Mouse (Mus musculus): ENCODE measurements around the gene Ptpn18. TPM values are rescaled to one million over a fixed set of nuclear protein-coding genes. Genes with fewer than 3 reads are reported as not detected.
A peak's percentile ranks its signal among the peaks of the same experiment; 100 is the strongest.
"Not testable (repeated sequence)": the region's sequence is repeated elsewhere in the genome, so short reads cannot be mapped to it uniquely, and the experiment has no call there.

Ptpn18 gene
- total RNA-seq, 2 experiments from 2014 or later: 3.4 to 4.0 TPM

DNA sequence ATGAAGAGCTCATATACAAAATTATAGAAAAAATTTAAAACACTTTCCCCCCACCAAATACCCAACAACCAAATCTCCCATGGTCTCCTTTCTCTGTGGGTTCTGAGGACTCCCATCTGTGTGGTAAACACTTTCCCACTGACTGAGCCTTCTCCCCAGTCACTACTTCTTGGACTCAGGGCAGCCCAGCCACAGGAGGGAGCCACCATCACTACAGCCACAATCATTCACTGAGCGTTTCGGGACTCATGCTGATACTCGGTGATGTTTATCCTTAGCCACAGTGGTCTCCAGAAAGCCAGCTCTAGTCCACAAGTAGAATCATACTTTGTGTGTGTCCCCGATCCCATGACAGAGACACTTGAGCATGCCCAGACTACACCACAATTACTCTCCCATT, 53.5 kb downstream of the Ptpn18 start:
- DNase-seq: no peak
- intact Hi-C loops (cut with DNase I): no loop called here

DNA sequence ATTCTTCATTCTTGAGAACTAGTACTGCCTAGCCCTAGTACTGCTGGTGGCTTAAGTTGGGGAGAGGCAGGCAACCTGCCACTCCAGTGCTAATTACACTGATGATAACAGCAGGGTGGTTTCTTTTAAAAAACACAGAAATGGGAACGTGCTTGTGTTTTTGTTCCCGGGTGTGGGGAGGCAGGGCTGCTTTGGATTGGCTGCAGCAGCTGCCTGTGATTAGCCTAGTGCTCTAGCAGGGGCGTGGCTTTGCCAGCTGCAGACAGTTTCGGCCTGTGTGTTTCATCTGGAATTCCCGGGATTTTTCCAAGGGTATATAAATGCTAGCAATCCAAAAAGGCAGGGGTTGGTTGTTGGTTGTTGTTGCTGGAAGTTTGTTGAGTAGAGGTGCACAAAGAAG, 57.0 kb downstream of the Ptpn18 start:
- no peak for DNase-seq
- intact Hi-C loops (cut with DNase I): no loop called here

DNA sequence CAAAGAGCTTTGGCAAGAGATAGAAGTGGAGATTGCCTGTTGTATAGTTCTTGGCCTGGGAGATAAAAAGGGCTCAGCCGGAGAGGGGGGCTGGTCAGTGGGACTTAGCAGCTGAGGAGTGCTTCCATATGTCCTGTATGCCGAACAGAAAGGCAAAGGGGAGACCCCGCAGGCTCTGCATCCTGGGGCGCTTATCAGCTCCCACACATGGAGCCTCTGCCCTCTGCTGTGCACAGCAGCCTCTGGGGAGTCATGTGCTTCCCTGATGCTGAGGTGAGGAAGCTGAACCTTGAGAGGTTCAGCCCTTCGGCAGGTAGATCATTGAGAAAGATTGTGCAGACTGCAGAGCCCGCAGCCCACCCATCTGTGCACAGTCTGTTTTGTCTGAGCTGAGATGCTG, 57.7 kb downstream of the Ptpn18 start:
- DNase-seq; intact Hi-C loops (cut with DNase I): not testable (repeated sequence)

DNA sequence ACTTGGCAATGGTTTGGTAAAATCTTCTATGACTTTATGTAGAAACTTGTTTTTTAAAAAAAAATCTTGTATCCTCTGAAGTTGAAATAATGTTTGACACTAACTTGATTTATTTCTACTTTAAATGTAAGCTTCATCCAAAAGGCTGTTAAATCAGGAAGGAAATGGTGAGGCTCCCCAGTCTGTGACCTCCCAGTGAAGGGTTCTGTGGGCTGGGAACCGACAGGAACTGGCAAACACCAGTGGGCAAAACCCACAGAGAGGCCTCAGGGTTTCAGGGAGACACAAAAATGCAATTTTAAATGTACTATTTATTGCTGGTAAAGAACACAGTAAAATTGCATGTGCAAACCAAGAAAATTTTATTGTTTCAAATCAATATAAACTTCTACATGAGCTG, 58.2 kb downstream of the Ptpn18 start:
- DNase-seq; intact Hi-C loops (cut with DNase I): not testable (repeated sequence)

DNA sequence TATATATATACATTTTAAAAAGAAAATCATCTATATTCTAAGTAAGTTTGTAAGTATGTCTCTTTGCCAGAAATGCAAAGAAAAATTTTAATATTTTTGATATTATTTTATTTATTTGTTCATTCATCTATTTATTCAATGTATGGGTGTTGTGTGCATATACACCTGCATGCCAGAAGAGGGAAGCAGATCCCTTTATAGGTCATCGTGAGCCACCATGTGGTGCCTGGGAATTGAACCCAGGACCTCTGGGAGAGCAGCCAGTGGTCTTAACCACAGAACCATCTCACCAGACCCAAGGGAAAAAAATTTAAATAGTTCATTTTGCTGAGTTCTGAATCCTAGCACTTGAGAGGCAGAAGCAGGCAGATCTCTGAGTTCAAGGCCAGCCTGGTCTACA, 58.7 kb downstream of the Ptpn18 start:
- no peak for DNase-seq
- intact Hi-C loops (cut with DNase I): no loop called here

DNA sequence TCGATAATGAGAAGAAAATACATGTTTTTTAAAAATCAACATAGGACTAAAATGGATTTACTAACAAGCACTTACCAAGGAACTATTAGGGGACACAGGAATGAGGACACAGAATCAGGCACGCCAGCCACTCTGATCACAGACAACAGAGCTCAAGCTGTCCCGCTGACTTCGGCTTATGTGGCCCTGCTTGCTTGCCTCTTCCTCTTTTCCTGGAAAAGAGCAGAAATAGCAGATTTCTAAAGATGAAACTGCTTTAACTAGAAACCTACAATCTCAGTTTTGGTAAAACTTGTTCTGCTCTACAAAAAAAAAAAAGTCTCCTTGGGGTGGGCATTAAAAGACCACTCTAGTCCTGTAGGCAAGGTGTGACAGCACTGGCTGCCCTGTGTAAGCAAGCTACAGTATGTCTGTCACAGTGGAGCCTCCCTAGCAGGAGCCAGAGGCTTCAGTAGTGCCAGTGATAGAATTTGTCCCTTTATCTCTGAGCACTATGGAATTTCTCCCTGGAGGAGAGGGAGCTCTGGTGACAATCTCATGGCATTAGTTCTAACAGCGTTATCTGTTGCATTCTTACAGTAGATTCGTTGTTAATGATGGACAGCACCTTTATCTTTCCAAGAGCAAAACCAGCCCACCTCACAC, 62.8 kb downstream of the Ptpn18 start:
- DNase-seq: no peak
- intact Hi-C loops (cut with DNase I): no loop called here

DNA sequence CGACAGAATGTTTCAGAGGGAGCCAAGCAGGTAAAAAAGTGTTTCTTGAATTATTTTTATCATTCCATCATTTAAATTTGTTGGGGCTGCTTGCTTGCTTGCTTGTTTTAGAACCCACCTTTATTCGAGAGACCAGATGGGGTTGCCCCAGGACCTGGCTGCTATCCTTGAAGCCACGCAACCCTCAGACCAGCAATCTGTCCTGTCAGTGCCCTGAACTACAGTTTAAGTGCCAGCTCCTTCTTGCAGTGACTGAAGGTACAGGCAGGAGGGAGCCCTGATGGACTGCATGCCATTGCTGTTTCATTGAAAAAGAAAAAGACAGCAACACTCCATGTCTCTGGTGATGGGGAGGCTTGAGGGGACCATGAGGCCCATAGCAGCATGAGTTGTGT, 63.3 kb downstream of the Ptpn18 start:
- intact Hi-C loops (cut with DNase I): no loop called here
- DNase-seq: peak; percentile 53

DNA sequence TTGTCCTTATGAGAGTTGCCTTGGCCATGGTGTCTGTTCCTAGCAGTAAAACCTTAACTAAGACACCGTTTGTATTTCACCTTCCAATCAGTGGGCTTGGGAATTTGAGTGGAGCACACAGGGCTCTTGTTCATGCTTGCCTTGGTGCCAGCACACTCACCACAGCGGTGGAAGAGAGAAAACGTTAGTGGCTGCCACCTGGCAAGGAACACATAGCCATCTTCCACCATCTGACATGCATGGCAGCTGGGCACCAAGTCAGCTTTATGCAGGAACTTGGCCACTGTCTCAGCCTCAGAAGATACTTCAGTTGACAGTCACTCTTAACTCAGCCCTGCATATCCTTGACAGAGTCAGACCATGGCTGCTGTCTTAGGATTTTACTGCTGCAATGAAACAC, 64.1 kb downstream of the Ptpn18 start:
- intact Hi-C loops (cut with DNase I): no loop called here
- DNase-seq: peak; percentile 47

Small RNA genes lying within 50 kb of the gene (microRNA-seq; reads per million reads assigned to microRNA genes)
- gene Mir5103: not detected

Other genes starting within 250 kb of the Ptpn18 start
- 10 to 100 TPM; 22.5 to 29.0 TPM for gene Ccdc115, start 20.1 kb upstream of the Ptpn18 start, total RNA-seq (2021)
- gene Imp4, start 19.9 kb upstream of the Ptpn18 start, total RNA-seq (2021): 10 to 100 TPM; 30.5 to 36.7 TPM
- gene Prss39, start 38.6 kb downstream of the Ptpn18 start, total RNA-seq (2021): not detected
- not detected for gene Cfc1, start 75.9 kb downstream of the Ptpn18 start, total RNA-seq (2021)
- gene Prss40, start 101.2 kb downstream of the Ptpn18 start, total RNA-seq (2021): not detected
- 10 to 100 TPM; 45.0 to 47.4 TPM for gene Amer3, start 119.9 kb downstream of the Ptpn18 start, total RNA-seq (2021)